Mouse (Mus musculus) MEL (cell line): Measurements from ENCODE around the gene Psmd2. TPM values are rescaled to one million over a fixed set of nuclear protein-coding genes. Genes with fewer than 3 reads are reported as not detected.

Source experiments
- DNase-seq: peaks from one replicate; pipeline ENCODE4 v3.0.0; 2011; ENCODE audit warnings: low read depth, low spot score
- H3K27ac ChIP-seq: 2 replicates; pipeline ENCODE4 v1.5.1; 2012; ENCODE audit warnings: low read depth, mild to moderate bottlenecking, control low read depth, low read length, moderate library complexity; ENCODE audit not compliant: control insufficient read depth
- H3K27me3 ChIP-seq, 2 experiments: fragments of 150-350 bp in 1 of 2; sonication (generic) in 1 of 2; 2 replicates each; pipeline ENCODE4 v1.6.1; 2012; ENCODE audit warnings: low read length in 2 of 2, mild to moderate bottlenecking in 2 of 2, improper control_type of control experiment in 1 of 2, moderate library complexity in 1 of 2; ENCODE audit not compliant: insufficient read depth in 2 of 2, control insufficient read depth in 1 of 2
- H3K36me3 ChIP-seq, 2 experiments: 2 replicates each; pipeline ENCODE4 v1.6.1; 2012 to 2014; ENCODE audit warnings: low read length in 2 of 2, improper control_type of control experiment in 1 of 2, inconsistent platforms in 1 of 2, mild to moderate bottlenecking in 1 of 2; ENCODE audit not compliant: insufficient read depth in 2 of 2, control insufficient read depth in 1 of 2
- H3K4me1 ChIP-seq, 2 experiments: fragments of 150-350 bp in 1 of 2; sonication (generic) in 1 of 2; 2 replicates each; pipeline ENCODE4 v1.6.1; 2012; ENCODE audit warnings: low read length in 2 of 2, improper control_type of control experiment in 1 of 2, mild to moderate bottlenecking in 1 of 2; ENCODE audit not compliant: insufficient read depth in 2 of 2, control insufficient read depth in 1 of 2
- H3K4me3 ChIP-seq, 2 experiments: fragments of 150-350 bp in 1 of 2; sonication (generic) in 1 of 2; 2 replicates each; pipeline ENCODE4 v1.5.1; 2012; ENCODE audit warnings: low read depth in 2 of 2, low read length in 2 of 2, mild to moderate bottlenecking in 2 of 2, moderate library complexity in 2 of 2, control low read depth in 1 of 2, improper control_type of control experiment in 1 of 2; ENCODE audit not compliant: control insufficient read depth in 1 of 2, insufficient read depth in 1 of 2
- H3K79me2 ChIP-seq: 2 replicates; pipeline ENCODE4 v1.6.1; 2012; ENCODE audit warnings: mild to moderate bottlenecking, low read length, moderate library complexity; ENCODE audit not compliant: control insufficient read depth, poor library complexity, insufficient read depth
- H3K9ac ChIP-seq: 2 replicates; pipeline ENCODE4 v1.6.1; 2012; ENCODE audit warnings: low read depth, mild to moderate bottlenecking, control low read depth, low read length, moderate library complexity; ENCODE audit not compliant: control insufficient read depth, poor library complexity, severe bottlenecking
- H3K9me3 ChIP-seq: fragments of 150-350 bp; sonication (generic); replicated peaks from 2 replicates; pipeline ENCODE4 v1.6.1; 2012; ENCODE audit warnings: mild to moderate bottlenecking, low read length, improper control_type of control experiment, moderate library complexity; ENCODE audit not compliant: insufficient read depth
- POLR2A ChIP-seq, 2 experiments: IDR thresholded peaks; 2 replicates each; pipeline ENCODE4 v1.6.1; 2011 to 2012; ENCODE audit warnings: low read length in 2 of 2, mild to moderate bottlenecking in 2 of 2, control low read depth in 1 of 2, improper control_type of control experiment in 1 of 2, low read depth in 1 of 2, moderate library complexity in 1 of 2; ENCODE audit not compliant: control insufficient read depth in 1 of 2, insufficient read depth in 1 of 2, poor library complexity in 1 of 2
- SIN3A ChIP-seq: IDR thresholded peaks from 2 replicates; pipeline ENCODE4 v1.6.1; 2012; ENCODE audit warnings: low read length, improper control_type of control experiment, inconsistent platforms
- TAL1 ChIP-seq: IDR thresholded peaks from 2 replicates; pipeline ENCODE4 v1.6.1; 2012; ENCODE audit warnings: mild to moderate bottlenecking, inconsistent platforms, low read length, moderate library complexity, mixed read lengths
- TBP ChIP-seq: IDR thresholded peaks from 2 replicates; pipeline ENCODE4 v1.8.0; 2011; ENCODE audit warnings: low read depth, low read length, improper control_type of control experiment
- polyA plus RNA-seq, 2 experiments: library from polyadenylated mRNA; stranded (reverse) in 1 of 2; unstranded in 1 of 2; fragments of >175 nt in 1 of 2; fragments of >200 nt in 1 of 2; gene quantifications; 2 replicates each; pipeline versions ENCODE4 v1.2.1 to v1.2.4; 2012; ENCODE audit warnings: low replicate concordance in 2 of 2, low read depth in 1 of 2; ENCODE audit not compliant: insufficient read length in 2 of 2, insufficient read depth in 1 of 2, missing spikeins in 1 of 2
- total RNA-seq: library from RNA; depleted of rRNA; stranded (reverse); fragments of 300-350 nt; gene quantifications from 2 replicates; pipeline ENCODE4 v1.2.3, GENCODE M21; 2012; rRNA removed

Psmd2 gene
- total and polyA plus RNA-seq, 3 experiments: 81.9 to 432 (median 262) TPM

DNA sequence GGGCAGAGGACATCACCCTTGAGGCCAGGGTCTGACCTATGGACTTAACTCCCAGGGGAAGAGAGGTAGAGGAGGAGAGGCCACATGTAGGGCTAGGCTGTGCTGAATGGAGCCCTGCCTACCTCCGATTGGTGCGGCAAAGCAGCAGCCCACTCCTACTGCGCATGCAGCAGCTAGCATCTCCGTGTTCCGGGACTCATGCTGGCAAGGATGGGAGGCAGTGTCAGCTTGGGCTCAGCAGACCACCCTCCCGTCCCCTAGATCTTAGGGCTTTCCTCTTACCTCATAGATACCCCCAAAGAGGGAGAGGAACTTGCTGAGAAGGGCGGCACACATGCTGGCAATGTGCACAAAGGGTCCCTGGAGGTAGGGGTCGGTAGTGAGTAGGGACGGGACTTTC, 60.7 kb downstream of the Psmd2 start:
- Histone ChIP-seq H3K9ac (no peak overlapping the region), H3K36me3 (peaks cover 0 to 5% of the 10 kb centered on the region in 2 experiments; a peak in 1 of 4 replicates)
- DNase-seq: no peak
- TF ChIP-seq TBP: no peak
- no peak for TF ChIP-seq TAL1
- TF ChIP-seq POLR2A (IDR thresholded peaks at IDR 0.05; ENCODE audit: control insufficient read depth in 1 of 2, insufficient read depth in 1 of 2, low read depth in 1 of 2, low read length in 2 of 2, poor library complexity in 1 of 2): no peak
- TF ChIP-seq, all 39 proteins: peak for 0
- Histone ChIP-seq H3K4me3 (no peak overlapping the region), H3K9me3 (no peaks in the 10 kb centered on the region), H3K27me3 (no peaks in the 10 kb centered on the region), H3K27ac (no peak overlapping the region), H3K4me1 (peaks cover 0 to 17% of the 10 kb centered on the region in 2 experiments; a peak in 3 of 4 replicates), H3K79me2 (no peaks in the 10 kb centered on the region; the same call in 1 of the 2 replicates)

GRCm38 (mm10) chr16:20712889-20713288, 61.4 kb downstream of the Psmd2 start:
- Histone ChIP-seq H3K9me3 (no peaks in the 10 kb centered on the region), H3K36me3 (peaks cover 0 to 5% of the 10 kb centered on the region in 2 experiments; a peak in 1 of 4 replicates), H3K9ac (no peak overlapping the region), H3K27ac (no peak overlapping the region), H3K4me1 (peaks cover 0 to 17% of the 10 kb centered on the region in 2 experiments; a peak in 3 of 4 replicates), H3K27me3 (no peaks in the 10 kb centered on the region), H3K79me2 (peaks cover 2% of the 10 kb centered on the region; the same call in 1 of the 2 replicates), H3K4me3 (no peak overlapping the region)
- TF ChIP-seq TAL1 (peak; percentile 54), SIN3A (no peak)
- DNase-seq: no peak

Other genes with a start within 250 kb of the Psmd2 start
- 16.4 and 17.6 TPM in 2 replicates for gene Abcc5, start 225.3 kb upstream of the Psmd2 start, total RNA-seq
- 10 to 100 TPM in 1 of 2 experiments, not detected in 1; 31.7 TPM for gene Abcc5, start 225.3 kb upstream of the Psmd2 start, polyA plus RNA-seq
- 131 and 137 TPM in 2 replicates for gene Eif2b5, start 152.8 kb upstream of the Psmd2 start, total RNA-seq
- gene Eif2b5, start 152.8 kb upstream of the Psmd2 start, polyA plus RNA-seq: 100 to 1,000 TPM in 1 of 2 experiments, 10 to 100 TPM in 1; 91.1 to 115 TPM
- gene Dvl3, start 134.7 kb upstream of the Psmd2 start, total RNA-seq: 4.0 and 4.1 TPM in 2 replicates
- 10 to 100 TPM in 1 of 2 experiments, not detected in 1; 20.5 TPM for gene Dvl3, start 134.7 kb upstream of the Psmd2 start, polyA plus RNA-seq
- 185 and 199 TPM in 2 replicates for gene Ap2m1, start 116.2 kb upstream of the Psmd2 start, total RNA-seq
- 1,000 to 10,000 TPM in 1 of 2 experiments, 100 to 1,000 TPM in 1; 312 to 1,810 TPM for gene Ap2m1, start 116.2 kb upstream of the Psmd2 start, polyA plus RNA-seq
- gene Abcf3, start 103.1 kb upstream of the Psmd2 start, total RNA-seq: 42.0 and 46.5 TPM in 2 replicates
- gene Abcf3, start 103.1 kb upstream of the Psmd2 start, polyA plus RNA-seq: 10 to 100 TPM in 1 of 2 experiments, not detected in 1; 79.6 TPM
- gene Vwa5b2, start 62.2 kb upstream of the Psmd2 start, total RNA-seq: 0.07 and 0.15 TPM in 2 replicates
- under 1 TPM in 1 of 2 experiments, not detected in 1; 0.33 TPM for gene Vwa5b2, start 62.2 kb upstream of the Psmd2 start, polyA plus RNA-seq
- 38.6 and 52.2 TPM in 2 replicates for gene Eef1akmt4, start 40.1 kb upstream of the Psmd2 start, total RNA-seq
- 10 to 100 TPM in 1 of 2 experiments, not detected in 1; 37.1 TPM for gene Eef1akmt4, start 40.1 kb upstream of the Psmd2 start, polyA plus RNA-seq
- not detected in 2 replicates for gene Gm49333, start 40.0 kb upstream of the Psmd2 start, total RNA-seq
- gene Gm49333, start 40.0 kb upstream of the Psmd2 start, polyA plus RNA-seq: not detected
- 22.2 and 25.6 TPM in 2 replicates for gene Alg3, start 39.9 kb upstream of the Psmd2 start, total RNA-seq
- 100 to 1,000 TPM in 1 of 2 experiments, 10 to 100 TPM in 1; 67.6 to 218 TPM for gene Alg3, start 39.9 kb upstream of the Psmd2 start, polyA plus RNA-seq
- gene Camk2n2, start 30.4 kb upstream of the Psmd2 start, total RNA-seq: 0.23 and 0.65 TPM in 2 replicates
- gene Camk2n2, start 30.4 kb upstream of the Psmd2 start, polyA plus RNA-seq: 1 to 10 TPM in 1 of 2 experiments, not detected in 1; 4.3 TPM
- 4.9 and 5.0 TPM in 2 replicates for gene Ece2, start 21.8 kb upstream of the Psmd2 start, total RNA-seq
- 1 to 10 TPM in 1 of 2 experiments, not detected in 1; 7.4 TPM for gene Ece2, start 21.8 kb upstream of the Psmd2 start, polyA plus RNA-seq
- 409 and 425 TPM in 2 replicates for gene Eif4g1, start 16.7 kb downstream of the Psmd2 start, total RNA-seq
- 100 to 1,000 TPM; 327 to 436 TPM for gene Eif4g1, start 16.7 kb downstream of the Psmd2 start, polyA plus RNA-seq
- gene Fam131a, start 41.6 kb downstream of the Psmd2 start, total RNA-seq: not detected in 2 replicates
- not detected for gene Fam131a, start 41.6 kb downstream of the Psmd2 start, polyA plus RNA-seq
- gene Polr2h, start 66.0 kb downstream of the Psmd2 start, total RNA-seq: 174 and 180 TPM in 2 replicates
- gene Polr2h, start 66.0 kb downstream of the Psmd2 start, polyA plus RNA-seq: 10 to 100 TPM in 1 of 2 experiments, not detected in 1; 95.4 TPM
- 3.6 and 5.4 TPM in 2 replicates for gene Clcn2, start 66.1 kb downstream of the Psmd2 start, total RNA-seq
- gene Clcn2, start 66.1 kb downstream of the Psmd2 start, polyA plus RNA-seq: 1 to 10 TPM in 1 of 2 experiments, not detected in 1; 9.4 TPM
- gene Chrd, start 81.5 kb downstream of the Psmd2 start, total RNA-seq: not detected in 2 replicates
- gene Chrd, start 81.5 kb downstream of the Psmd2 start, polyA plus RNA-seq: not detected
- not detected in 2 replicates for gene Thpo, start 82.9 kb downstream of the Psmd2 start, total RNA-seq
- gene Thpo, start 82.9 kb downstream of the Psmd2 start, polyA plus RNA-seq: not detected